Mouse (Mus musculus) hindlimb bud, embryonic 11.5 days (tissue): ENCODE results near the gene Bbc3.
"Not testable (repeated sequence)": the region's sequence is repeated elsewhere in the genome, so short reads cannot be mapped to it uniquely, and the experiment has no call there.

Source experiments
- DNase-seq: peaks from one replicate; pipeline ENCODE4 v3.0.0-alpha.2; 2012; ENCODE audit warnings: low read depth, low spot score; ENCODE audit errors: extremely low spot score

Bbc3 gene

DNA sequence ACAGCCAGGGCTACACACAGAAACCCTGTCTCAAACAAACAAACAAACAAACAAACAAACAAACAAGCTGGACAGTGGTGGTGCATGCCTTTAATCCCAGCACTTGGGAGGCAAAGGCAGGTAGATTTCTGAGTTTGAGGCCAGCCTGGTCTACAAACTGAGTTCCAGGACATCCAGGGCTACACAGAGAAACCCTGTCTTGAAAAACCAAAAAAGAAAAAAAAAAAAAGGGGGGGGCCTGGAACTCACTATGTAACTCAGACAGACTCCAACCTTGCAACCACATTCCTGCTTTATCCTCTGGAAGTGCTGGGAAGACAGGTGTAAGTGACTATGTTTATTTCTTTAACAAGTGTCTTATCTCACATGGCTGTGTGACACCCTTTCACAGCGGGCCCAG, at the start of gene Bbc3:
Gene Bbc3, plus strand, starts transcription at position 301 of the 400 bp plus-strand sequence.
- DNase-seq = not testable (repeated sequence)

DNA sequence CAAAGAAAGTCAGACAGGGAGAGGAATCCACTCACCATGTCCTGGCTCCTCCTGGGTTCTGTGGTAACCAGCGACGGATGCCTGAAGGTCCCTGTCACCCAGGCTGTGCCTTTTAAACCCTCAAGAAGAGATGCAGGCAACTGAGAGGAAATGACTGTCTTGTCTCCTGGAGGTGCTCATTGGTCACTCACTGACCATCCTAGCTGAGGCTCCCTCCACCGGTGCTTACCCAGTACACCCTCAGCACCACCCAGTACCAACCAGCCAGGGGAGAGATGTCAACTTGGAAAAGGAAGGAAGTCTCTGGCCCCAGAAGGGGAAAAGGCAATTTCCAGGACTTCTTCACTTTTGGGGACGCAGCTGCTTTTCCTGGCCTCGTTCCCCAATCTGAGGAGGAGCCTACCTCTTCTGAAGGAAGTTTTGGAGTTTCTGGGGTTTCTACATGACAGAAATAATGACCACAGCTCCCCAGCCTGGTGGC, 49.0 kb upstream of the Bbc3 start, which contains the start of gene C5ar1:
Gene C5ar1, minus strand, starts transcription at position 431 of the 481 bp plus-strand sequence.
- no peak for DNase-seq

DNA sequence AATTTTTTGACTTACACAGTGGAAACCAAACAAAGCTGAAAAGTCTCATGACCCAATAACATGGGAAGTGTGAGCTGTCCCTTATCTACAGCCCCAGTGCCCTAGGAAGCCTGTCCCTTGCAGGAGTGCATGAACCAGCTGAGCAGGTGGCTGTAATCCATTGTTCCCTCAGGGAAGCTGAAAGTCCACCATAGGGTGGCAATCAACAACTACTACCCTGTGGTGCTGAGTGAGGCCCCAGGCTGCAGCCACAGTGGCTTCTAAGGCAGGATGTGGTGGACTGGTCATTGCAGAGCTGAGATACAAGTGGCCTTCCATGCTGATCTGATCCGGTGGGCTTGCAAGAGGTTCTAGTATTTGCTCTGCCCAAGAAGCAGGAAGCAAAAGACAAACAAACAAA, 47.1 kb upstream of the Bbc3 start:
- no peak for DNase-seq

DNA sequence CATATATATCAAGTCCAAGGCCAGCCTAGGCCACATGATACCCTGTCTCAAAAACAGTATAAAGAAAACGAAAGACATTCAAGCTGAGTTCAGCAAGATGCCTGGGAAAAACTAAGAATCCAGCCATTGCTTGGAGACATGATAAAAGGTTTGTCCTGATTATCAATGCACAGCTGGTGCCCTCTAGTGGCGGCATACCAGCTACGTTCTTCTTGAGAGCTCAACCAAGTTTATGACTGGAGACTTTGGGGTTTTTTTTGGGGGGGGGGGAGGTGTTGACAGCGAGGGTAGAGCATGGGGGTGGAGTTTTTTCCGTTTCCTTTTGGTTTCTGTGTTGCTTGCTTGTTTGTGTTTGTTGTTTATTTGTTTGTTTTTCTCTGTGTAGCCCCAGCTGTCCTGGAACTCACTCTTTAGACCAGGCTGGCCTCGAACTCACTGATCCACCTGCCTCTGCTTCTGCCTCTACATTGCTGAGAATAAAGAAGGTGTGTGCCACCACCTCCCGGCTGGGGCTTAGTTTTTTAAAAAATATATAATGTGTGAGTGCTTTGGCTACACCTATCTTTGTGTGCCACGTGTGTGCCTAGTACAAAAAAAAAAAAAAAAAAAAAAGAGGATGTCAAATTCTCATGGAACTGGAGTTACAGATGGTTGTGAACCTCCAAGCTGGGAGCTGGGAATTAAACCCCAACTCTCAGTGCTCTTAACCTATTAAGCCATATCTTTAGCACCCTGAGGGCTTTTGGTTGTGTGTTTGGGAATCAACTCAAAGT, 45.0 kb upstream of the Bbc3 start:
- DNase-seq = peak; percentile 37

DNA sequence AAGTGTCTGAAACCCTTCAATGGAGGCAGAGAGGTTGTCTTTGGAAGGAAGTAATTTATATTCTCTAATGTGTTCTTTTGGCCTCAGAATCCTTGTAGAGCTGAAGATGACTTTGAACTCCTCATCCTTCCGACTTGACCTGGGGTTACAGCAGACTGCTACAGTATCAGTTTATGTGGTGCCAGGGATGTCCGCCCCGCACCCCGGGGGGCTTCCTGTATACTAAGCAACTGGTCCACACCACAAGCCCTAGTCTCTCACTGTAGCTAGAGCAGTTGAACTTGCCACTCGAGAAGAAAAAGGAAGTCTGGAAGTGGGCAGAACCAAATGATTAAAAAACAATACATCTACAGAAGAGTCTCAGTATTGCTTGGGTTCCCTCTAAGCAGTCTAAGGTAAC, 44.4 kb upstream of the Bbc3 start:
- no peak for DNase-seq

DNA sequence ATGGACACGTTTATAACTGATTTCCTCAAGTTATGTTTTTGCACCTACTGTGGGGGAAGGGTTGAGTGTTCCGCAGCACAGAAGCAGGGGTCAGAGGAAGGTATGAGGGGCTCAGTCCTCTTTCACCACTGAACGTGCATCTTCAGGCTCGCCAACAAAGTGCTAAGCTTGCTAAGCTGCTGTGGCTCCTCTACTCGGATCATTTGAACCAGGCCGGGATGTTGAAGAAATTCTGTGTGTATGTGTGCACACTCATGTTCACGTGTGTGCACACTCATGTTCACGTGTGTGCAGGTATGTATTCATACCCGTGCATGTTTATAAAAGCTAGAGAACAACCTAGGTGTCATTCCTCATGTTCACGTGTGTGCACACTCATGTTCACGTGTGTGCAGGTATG, 42.3 kb upstream of the Bbc3 start:
- DNase-seq = no peak

DNA sequence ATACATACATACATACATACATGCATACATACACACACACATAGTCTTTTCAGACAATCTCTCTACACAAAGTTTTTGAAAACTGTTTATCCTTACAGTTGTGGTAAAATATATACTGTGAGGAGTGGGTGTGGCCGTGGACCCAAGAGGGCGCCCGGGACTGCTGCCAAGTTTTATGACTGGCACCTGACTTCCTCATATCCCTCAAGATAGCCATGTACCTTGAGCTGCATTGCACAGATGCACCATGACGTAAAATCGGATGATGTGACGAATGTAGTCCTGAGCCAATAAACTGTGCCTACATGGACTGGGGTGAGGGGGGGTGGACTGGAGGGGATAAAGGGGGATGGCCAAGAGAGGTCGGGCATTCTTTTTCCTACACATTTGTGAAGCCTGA, 41.6 kb upstream of the Bbc3 start:
- not testable (repeated sequence) for DNase-seq

DNA sequence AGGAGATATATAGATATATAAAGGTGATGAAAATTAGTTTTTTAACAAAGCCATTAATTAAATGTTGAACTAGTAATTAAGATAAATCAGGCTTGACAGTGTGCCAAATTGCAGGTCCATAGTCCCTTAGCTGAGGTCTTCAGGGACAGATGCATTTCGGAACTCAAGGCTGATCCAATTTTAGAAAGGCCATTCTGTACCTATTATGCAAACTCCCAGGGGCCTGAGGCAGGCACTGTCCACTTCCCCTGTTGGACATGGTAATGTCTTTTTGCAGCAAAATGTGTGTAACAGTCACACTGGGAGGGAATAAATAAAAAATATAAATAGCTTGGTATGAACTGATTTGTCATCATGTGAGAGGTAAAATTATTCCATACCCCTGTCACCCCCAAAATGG, 37.1 kb upstream of the Bbc3 start:
- no peak for DNase-seq

DNA sequence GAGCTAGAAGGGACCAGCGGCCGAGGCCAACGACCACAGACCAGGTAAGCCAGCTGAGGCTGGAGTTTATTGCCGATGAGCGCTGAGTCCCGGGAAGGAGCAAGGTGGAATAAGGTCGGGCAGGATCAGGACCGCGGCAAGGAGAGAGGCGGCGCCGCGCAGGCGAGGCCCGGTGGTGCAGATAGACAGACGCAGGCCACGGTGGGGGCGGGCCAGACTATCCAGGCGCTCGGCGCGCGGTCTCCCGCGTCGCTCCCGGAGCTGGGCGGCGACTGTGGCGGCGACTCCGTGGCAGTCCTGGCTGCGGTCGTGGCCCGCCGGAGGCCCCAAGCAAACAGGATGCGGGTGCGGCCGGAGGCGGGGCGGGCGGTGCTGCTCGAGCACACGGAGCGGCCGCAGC, 35.5 kb upstream of the Bbc3 start:
- DNase-seq = no peak

DNA sequence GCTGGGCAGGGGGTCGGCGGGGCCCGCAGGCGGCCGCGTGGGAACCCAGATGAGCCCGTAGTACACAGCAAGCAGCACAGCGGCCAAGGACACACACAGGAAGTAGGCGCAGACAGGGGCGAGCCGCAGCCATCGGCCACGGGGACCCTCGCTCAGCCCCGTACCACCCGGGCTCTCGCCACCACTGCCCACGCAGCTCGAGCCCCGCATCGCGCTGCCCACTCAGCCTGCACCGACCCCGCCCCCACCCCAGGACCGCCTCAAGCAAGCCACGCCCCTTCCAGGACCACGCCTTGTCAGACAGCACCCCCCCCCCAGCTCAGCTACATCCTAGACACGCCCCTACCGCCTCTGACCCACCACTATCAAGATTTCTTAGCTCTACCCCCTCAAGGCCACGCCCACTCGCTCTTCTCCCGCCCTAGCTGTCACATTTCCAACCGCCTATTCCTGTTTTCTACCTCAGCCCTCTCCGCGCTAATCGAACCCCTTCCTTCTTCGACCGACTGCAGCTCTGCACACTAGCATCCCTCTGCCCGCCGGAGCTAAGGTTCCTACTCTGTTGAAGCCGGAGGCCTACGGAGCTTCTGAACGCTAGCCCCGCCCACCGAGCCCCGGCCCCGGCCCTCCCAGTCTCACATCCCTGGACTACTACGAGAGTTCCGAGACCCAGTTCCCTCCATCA, 35.0 kb upstream of the Bbc3 start, which contains the start of gene Inafm1:
Gene Inafm1, minus strand, starts transcription at position 537 of the 685 bp plus-strand sequence.
- no peak for DNase-seq

DNA sequence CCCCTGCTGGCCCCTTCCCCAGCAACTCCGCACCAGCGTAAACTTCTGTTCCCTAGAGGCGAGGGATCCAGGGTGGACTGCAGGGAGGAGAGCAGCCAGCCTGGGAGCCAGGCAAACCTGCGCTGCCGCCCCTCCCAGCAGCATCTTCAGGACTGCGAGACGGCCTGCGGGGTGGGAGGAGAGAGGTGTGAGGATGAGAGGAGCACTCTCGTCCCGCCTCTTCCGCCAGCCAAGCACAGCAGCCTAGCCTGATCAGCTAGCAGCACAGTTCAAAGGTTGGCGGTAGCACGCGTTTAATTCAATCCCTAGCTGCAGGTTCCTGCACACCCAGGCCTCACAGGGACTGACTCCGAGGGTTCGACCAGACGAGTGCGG, 34.4 kb upstream of the Bbc3 start:
- no peak for DNase-seq

DNA sequence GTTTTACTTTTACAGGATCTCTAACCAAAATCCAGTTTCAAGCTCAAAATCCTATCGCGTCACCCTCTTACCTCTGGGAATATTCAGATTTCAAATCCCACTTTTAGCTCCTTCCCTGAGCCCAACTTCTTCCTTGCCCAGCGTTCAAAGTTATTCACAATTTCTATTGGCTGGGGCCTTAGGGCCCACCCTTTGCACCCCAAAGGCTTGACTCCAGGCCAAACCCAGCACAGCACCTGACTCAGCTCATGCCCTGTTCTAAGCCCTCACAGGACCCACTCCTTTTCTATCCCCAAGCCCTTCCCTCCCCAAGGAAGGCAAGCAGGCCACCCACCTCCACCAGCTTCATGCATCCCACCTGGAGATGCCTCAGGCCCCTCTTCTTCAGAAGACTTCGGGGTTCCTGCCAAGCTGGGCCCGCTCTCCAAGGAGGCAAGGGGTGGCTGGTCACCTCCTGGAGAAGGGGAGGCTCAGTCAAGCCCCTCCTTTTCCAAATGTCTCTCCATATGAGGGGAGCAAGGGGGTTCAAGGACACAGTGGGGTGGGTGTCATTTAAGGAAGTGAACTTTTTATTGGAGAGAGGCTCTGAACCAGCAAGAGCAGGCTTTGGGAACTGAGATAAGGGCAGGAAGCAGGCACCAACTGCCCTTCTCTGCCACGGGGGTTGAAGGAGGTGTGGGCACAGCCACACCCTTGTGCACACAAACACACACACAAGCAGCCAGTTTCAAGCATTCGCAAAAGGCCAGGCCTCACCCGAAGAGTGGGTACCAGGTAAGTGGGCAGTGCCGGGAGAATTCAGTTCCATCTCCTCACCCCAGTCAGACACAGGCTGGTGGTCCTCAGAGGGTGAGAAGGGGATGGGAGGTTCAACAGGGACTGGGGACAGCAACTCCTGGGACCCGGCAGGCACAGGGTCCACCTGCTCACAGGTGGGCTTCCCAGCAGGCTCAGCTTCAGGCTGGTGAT, 33.0 kb upstream of the Bbc3 start:
- no peak for DNase-seq

DNA sequence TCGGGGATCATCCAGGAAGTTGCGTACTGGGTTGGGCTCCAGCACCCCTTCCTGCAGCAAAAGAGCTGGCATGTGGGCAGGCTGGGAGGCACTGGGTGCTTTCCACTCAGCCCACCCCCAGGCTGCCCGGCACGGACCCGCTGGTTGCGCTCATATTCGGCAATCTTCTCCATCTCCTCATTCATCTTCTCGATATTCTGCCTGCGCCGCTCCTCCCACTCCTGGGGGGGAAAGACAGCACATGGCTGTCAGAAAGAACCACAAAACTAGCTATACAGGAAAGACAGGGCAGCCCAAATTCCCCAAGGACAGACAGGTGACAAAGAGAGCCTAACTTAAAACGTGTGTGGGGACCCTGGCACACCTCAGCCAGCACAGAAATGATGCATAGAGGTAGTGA, 27.5 kb upstream of the Bbc3 start:
- no peak for DNase-seq

DNA sequence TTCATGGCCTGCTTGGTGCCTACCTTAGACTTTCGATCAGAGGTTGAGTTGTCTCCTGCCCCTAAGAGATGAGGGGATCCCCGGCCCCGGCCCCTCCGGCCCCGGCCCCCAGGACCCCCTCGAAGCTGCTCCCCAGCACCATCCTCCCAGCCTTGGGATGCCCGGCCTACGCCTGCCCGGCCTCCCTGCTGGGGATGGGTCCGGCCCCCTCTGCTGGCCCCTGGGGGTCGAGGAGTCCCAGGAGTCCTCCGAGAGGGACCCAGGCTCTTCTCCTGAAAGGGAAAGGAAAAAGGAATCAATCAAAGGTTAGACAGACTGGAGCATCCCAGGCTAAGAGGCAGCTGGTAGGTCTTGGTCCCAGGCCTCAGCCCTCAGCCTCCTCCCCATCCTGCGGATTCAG, 25.9 kb upstream of the Bbc3 start:
- DNase-seq = no peak

DNA sequence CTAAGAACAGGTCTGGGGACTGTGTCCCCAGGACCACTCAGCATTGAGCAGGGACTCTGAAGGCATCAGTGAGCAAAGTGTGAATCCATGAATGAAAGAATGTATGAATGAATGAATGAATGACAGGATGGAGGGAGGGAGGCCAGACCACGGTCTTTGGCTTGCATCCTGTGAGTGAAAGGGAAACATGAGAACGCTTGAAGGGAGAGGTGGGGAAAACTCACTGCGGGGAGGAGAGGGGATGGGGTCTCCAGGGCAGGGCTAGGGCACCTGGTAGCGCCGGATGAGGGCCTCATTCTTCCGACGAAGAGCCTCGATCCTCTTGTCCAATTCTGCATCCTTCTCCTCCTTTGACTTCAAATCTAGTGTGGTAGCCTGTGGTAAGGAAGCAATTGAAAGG, 24.2 kb upstream of the Bbc3 start:
- DNase-seq = no peak

DNA sequence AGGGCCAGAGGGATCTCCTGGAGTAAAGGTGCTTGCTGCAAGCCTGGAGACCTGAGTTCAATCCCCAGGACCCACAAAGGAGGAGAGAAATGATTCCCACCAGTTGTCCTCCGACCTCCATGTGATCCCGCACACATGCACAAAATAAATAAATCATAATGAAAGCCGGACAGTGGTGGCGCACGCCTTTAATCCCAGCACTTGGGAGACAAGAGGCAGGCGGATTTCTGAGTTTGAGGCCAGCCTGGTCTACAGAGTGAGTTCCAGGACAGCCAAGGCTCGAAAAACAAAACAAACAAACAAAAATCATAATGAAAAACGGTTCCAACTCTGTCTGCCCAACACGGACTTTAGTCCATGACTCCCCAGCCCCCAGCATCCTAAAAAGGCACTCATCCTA, 23.3 kb upstream of the Bbc3 start:
- DNase-seq = no peak

DNA sequence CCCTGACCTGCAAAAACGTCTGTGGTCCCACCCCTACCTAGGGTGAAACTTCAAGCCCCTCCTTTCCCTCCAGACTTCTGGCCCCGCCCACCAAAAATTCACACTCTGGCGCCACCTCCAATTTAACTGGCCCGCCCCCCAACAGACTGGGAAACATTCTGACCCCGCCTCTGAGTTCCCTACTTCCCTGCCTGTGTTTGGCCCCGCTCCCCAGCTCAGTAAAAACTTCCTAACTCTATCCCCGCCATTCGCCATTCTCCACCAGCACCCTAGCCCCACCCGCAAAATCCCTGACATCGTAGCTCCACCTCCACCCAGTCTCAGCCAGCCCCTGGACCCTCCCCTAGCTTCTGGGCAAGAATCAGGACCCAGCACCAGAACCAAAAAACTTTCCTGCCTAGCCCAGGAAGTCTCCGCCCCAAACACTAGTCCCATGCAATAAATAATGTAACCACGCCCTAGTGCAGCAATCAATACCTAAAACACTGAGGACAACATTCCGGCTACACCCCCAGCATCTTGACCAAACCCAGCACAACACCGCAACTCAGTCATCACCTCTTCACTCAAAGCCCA, 22.7 kb upstream of the Bbc3 start:
- DNase-seq = no peak

DNA sequence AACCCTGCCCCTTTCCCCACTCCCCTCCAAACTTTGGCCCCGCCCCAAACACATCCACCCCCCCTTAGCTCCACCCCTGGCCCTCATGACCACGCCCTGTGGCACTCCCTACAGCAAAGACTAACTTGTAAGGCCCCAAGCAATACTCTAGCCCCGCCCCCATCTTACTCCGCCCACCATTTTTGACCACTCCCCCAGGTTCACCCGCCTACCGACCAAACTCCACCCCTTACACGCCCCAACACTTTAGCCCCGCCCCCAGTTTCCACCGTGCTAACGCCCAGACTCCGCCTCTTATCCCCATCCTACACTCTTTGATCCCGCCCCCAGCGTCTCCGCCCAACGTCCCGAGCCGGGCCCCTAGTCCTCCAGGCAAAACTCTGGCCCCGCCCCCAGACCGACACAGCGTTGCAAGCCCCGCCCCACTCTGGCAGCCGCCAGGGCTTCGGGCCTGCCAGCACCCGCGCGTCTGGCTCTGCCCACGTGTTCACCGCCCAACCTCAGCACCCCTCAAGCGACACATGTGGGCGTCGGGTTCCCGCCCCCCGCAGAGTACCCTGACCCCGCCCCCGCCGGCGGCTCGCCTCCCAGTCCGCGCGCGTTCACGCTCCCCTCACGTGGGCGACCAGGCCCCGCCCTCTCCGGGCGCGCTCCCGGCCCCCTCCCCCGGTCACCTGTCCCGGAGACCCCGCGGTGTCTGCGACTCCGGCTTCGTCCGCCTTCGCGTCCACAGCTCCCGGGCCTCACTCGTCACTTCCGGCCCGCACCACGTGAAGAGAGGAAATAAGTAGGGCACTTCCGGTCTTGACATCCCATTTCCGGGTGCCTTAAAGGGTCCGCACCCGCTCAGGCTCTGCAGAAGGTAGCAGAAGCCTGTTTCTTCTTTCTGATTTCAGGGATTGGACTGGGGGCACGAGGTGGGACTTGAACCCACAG, 21.9 kb upstream of the Bbc3 start, which contains the start of gene Ccdc9:
Gene Ccdc9, minus strand, starts transcription at position 770 of the 936 bp plus-strand sequence.
- peak; percentile 92 for DNase-seq

DNA sequence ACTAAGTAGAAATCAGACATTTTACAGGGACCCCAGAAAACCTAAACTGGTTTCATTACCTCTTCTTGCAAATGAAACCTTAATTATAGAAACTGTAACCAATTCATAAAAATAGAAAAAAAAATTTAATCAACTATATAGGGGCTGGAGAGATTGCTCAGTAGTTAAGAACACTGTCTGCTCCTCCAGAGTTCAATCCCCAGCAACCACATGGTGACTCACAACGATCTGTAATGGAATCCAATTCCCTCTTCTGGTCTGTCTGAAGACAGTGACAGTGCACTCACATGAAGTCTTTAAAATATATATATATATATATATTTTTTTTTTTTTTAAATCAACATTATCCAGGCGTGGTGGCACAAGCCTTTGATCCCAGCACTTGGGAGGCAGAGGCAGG, 21.2 kb upstream of the Bbc3 start:
- DNase-seq = no peak

DNA sequence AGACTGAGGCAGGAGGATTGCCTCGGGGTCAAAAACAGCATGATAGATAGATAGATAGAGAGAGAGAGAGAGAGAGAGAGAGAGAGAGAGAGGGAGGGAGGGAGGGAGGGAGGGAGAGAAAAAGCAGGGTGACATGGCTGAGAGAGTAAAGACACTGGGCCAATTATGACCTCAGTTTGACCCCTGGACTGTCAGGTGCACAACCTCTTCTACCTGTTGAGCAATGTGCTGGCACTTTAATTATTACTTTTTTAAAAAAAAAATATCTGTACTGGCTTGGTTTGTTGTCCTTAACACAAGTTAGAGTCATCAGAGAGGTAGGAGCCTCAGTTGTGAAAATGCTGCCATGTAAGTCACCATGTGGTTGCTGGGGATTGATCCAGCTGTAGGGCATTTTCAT, 20.4 kb upstream of the Bbc3 start:
- no peak for DNase-seq
